ENCODE assay signal across 20 mouse cellular contexts in the genomic region with DNA sequence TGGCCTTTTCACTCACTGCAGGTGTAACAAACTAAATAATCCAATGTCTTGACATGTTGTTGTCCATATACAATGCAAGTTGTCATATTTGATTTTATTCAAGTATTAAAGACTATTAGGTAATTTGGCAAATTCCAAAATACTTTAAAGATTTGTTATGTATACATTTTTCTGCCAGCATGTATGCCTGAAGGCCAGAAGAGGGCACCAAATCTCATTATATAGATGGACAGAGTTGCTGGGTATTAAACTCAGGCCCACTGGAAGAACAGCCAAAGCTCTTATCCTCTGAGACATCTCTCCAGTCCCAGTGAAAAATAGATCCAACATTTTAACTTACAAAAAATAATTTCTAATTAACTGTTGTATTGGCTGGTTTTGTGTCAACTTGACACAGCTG.
DNase-seq lines count a peak whose midpoint lies in the region; ATAC-seq and TF ChIP-seq lines count a peak whose summit lies in the region.
"Had no signal": no experiment of that assay in that cellular context is flagged by ENCODE, and none has a peak within 500 bp of the region (broad histone marks: within the 10 kb centered on the region; RNA-seq: fewer than 3 reads in every experiment).

No protein-coding gene starts in this region.

- no peaks in the 10 kb centered on the region for H3K79me2 ChIP-seq in MEL (ENCODE audit: control insufficient read depth, insufficient read depth, low read length, poor library complexity)

- no peak overlapping the region for H3K9ac ChIP-seq in embryonic facial prominence, embryonic 11.5 days (replicated peaks; ENCODE audit: low read length)
- no peak overlapping the region for H3K9ac ChIP-seq in lung, embryonic 14.5 days
- H3K9ac ChIP-seq in MEL (ENCODE audit: control insufficient read depth, low read depth, low read length, poor library complexity, severe bottlenecking) = no peak overlapping the region
- H3K9ac ChIP-seq: lung, embryonic 15.5 days; midbrain, embryonic 13.5 days; neural tube, embryonic 15.5 days had no signal

- H3K27ac ChIP-seq in embryonic facial prominence, embryonic 11.5 days (replicated peaks; ENCODE audit: low read depth, low read length) = no peak overlapping the region
- no peak overlapping the region for H3K27ac ChIP-seq in embryonic facial prominence, embryonic 10.5 days (replicated peaks)
- no peak overlapping the region for H3K27ac ChIP-seq in lung, embryonic 14.5 days (ENCODE audit: low read depth)
- H3K27ac ChIP-seq in MEL (ENCODE audit: control insufficient read depth, low read depth, low read length) = no peak overlapping the region
- H3K27ac ChIP-seq: forebrain, embryonic 10.5 days; hindbrain, embryonic 10.5 days; lung, embryonic 15.5 days; midbrain, embryonic 13.5 days; neural tube, embryonic 15.5 days had no signal

- TF ChIP-seq POLR2A in MEL (IDR thresholded peaks at IDR 0.05; ENCODE audit: control insufficient read depth in 1 of 2, insufficient read depth in 1 of 2, low read depth in 1 of 2, low read length in 2 of 2, poor library complexity in 1 of 2) = no peak
- TF ChIP-seq POLR2A in brain, embryonic 14.5 days (IDR thresholded peaks at IDR 0.05; ENCODE audit: borderline replicate concordance, extremely low read depth, insufficient read depth, insufficient read length, poor library complexity, severe bottlenecking) = no peak

- no peak overlapping the region for H3K4me3 ChIP-seq in embryonic facial prominence, embryonic 11.5 days (ENCODE audit: low read depth, low read length)
- H3K4me3 ChIP-seq in embryonic facial prominence, embryonic 10.5 days = no peak overlapping the region
- no peak overlapping the region for H3K4me3 ChIP-seq in lung, embryonic 14.5 days (ENCODE audit: low read depth, low read length)
- H3K4me3 ChIP-seq in MEL (ENCODE audit: control insufficient read depth in 1 of 2, insufficient read depth in 1 of 2, low read depth in 2 of 2, low read length in 2 of 2) = no peak overlapping the region
- H3K4me3 ChIP-seq: forebrain, embryonic 10.5 days; hindbrain, embryonic 10.5 days; lung, embryonic 15.5 days; midbrain, embryonic 13.5 days; neural tube, embryonic 15.5 days had no signal

- TF ChIP-seq RAD21 in MEL (IDR thresholded peaks at IDR 0.05; ENCODE audit: low read depth, low read length) = peak; percentile 63

- TF ChIP-seq CTCF in lung, embryonic 14.5 days (IDR thresholded peaks at IDR 0.05; ENCODE audit: low read depth) = no peak
- peak in 1 of 3 experiments; percentile 53; a peak in 2 of 6 replicates for TF ChIP-seq CTCF in MEL (IDR thresholded peaks at IDR 0.05 in 2 of 3, conservative IDR thresholded peaks at IDR 0.05 in 1 of 3; ENCODE audit: control insufficient read depth in 1 of 3, insufficient read depth in 1 of 3, low read depth in 2 of 3, low read length in 3 of 3, poor library complexity in 1 of 3, severe bottlenecking in 1 of 3)
- no peak for TF ChIP-seq CTCF in brain, embryonic 14.5 days (IDR thresholded peaks at IDR 0.05; ENCODE audit: borderline replicate concordance, extremely low read depth, insufficient read depth, insufficient read length)

- no peaks in the 10 kb centered on the region for H3K27me3 ChIP-seq in embryonic facial prominence, embryonic 11.5 days (ENCODE audit: control insufficient read depth, insufficient read depth, low read length)
- H3K27me3 ChIP-seq in embryonic facial prominence, embryonic 10.5 days (replicated peaks; ENCODE audit: low read depth, poor library complexity, severe bottlenecking) = no peaks in the 10 kb centered on the region
- H3K27me3 ChIP-seq in lung, embryonic 14.5 days (ENCODE audit: insufficient read depth, low read length) = no peaks in the 10 kb centered on the region
- H3K27me3 ChIP-seq in MEL (ENCODE audit: control insufficient read depth in 1 of 2, insufficient read depth in 2 of 2, low read length in 2 of 2) = no peaks in the 10 kb centered on the region; a peak in 1 of 4 replicates
- H3K27me3 ChIP-seq: lung, embryonic 15.5 days; midbrain, embryonic 13.5 days; neural tube, embryonic 15.5 days had no signal

- H3K36me3 ChIP-seq in embryonic facial prominence, embryonic 11.5 days (replicated peaks; ENCODE audit: control insufficient read depth, insufficient read depth, low read depth, low read length) = no peaks in the 10 kb centered on the region
- no peaks in the 10 kb centered on the region for H3K36me3 ChIP-seq in embryonic facial prominence, embryonic 10.5 days (replicated peaks)
- no peaks in the 10 kb centered on the region for H3K36me3 ChIP-seq in lung, embryonic 14.5 days (ENCODE audit: insufficient read depth)
- no peaks in the 10 kb centered on the region for H3K36me3 ChIP-seq in MEL (ENCODE audit: control insufficient read depth in 1 of 2, insufficient read depth in 2 of 2, low read length in 2 of 2)
- H3K36me3 ChIP-seq: forebrain, embryonic 10.5 days; hindbrain, embryonic 10.5 days; lung, embryonic 15.5 days; midbrain, embryonic 13.5 days; neural tube, embryonic 15.5 days had no signal

- intact Hi-C loops in heart, postnatal 36 days (cut with DNase I) = no loop called here

- H3K9me3 ChIP-seq in embryonic facial prominence, embryonic 11.5 days (replicated peaks; ENCODE audit: control insufficient read depth, low read length) = no peaks in the 10 kb centered on the region
- no peaks in the 10 kb centered on the region for H3K9me3 ChIP-seq in embryonic facial prominence, embryonic 10.5 days
- H3K9me3 ChIP-seq in lung, embryonic 14.5 days (ENCODE audit: low read depth, low read length) = no peaks in the 10 kb centered on the region
- H3K9me3 ChIP-seq in MEL (replicated peaks; ENCODE audit: insufficient read depth, low read length) = no peaks in the 10 kb centered on the region
- H3K9me3 ChIP-seq: forebrain, embryonic 10.5 days; lung, embryonic 15.5 days; midbrain, embryonic 13.5 days; neural tube, embryonic 15.5 days had no signal

- DNase-seq in embryonic facial prominence, embryonic 11.5 days (ENCODE audit: low spot score) = peak; percentile 7
- DNase-seq in embryonic facial prominence, embryonic 10.5 days (ENCODE audit: low spot score) = no peak
- DNase-seq in lung, embryonic 14.5 days = peak; percentile 3
- no peak for DNase-seq in lung, postnatal 4 days
- peak; percentile 14 for DNase-seq in MEL (ENCODE audit: low read depth, low spot score)
- peak; percentile 20 for DNase-seq in brain, embryonic 14.5 days (ENCODE audit: low read depth)
- no peak for DNase-seq in heart, postnatal 36 days
- no peak for DNase-seq in lung, postnatal 25 days (ENCODE audit: low spot score)
- DNase-seq: adrenal gland, adult 2 months; B cell, adult 2 months; cerebellum, adult 9-10 months; gastrocnemius, postnatal 14 days; kidney, adult 2 months; kidney, postnatal 14 days had no signal

- no peaks in the 10 kb centered on the region for H3K4me1 ChIP-seq in embryonic facial prominence, embryonic 11.5 days (ENCODE audit: control insufficient read depth, insufficient read depth, low read length)
- no peaks in the 10 kb centered on the region for H3K4me1 ChIP-seq in embryonic facial prominence, embryonic 10.5 days
- no peaks in the 10 kb centered on the region for H3K4me1 ChIP-seq in lung, embryonic 14.5 days (ENCODE audit: insufficient read depth)
- H3K4me1 ChIP-seq in MEL (ENCODE audit: control insufficient read depth in 1 of 2, insufficient read depth in 2 of 2, low read length in 2 of 2) = no peaks in the 10 kb centered on the region
- H3K4me1 ChIP-seq: forebrain, embryonic 10.5 days; hindbrain, embryonic 10.5 days; lung, embryonic 15.5 days; midbrain, embryonic 13.5 days; neural tube, embryonic 15.5 days had no signal

- no peak overlapping the region for H3K4me2 ChIP-seq in embryonic facial prominence, embryonic 11.5 days (ENCODE audit: low read depth, low read length)
- H3K4me2 ChIP-seq in lung, embryonic 14.5 days = no peak overlapping the region
- H3K4me2 ChIP-seq: liver, embryonic 11.5 days; lung, embryonic 15.5 days; midbrain, embryonic 13.5 days; neural tube, embryonic 15.5 days had no signal

- TF ChIP-seq EP300 in MEL (IDR thresholded peaks at IDR 0.05; ENCODE audit: low read depth in 1 of 2, low read length in 2 of 2) = no peak

- ATAC-seq in embryonic facial prominence, embryonic 11.5 days (replicated peaks; ENCODE audit: insufficient number of reproducible peaks, low FRiP score, low TSS enrichment, low read depth) = no peak
- no peak for ATAC-seq in lung, embryonic 14.5 days (ENCODE audit: insufficient read depth)
- ATAC-seq: midbrain, embryonic 13.5 days had no signal

TF ChIP-seq in MEL, 35 proteins besides CTCF, POLR2A, EP300 and RAD21:
- TF ChIP-seq SMC3 (IDR thresholded peaks at IDR 0.05; ENCODE audit: low read depth, low read length) = peak; percentile 63
- no peak for TF ChIP-seq POLR2AphosphoS5 (IDR thresholded peaks at IDR 0.05; ENCODE audit: borderline replicate concordance, low read depth, low read length)
- TF ChIP-seq ZC3H11A (IDR thresholded peaks at IDR 0.05; ENCODE audit: low read depth, low read length) = peak; percentile 51

Comparison
In these comparisons a context has a peak if more than half of its experiments do, and no peak if none do; other contexts are left out.
1. DNase-seq: peak in embryonic facial prominence, embryonic 11.5 days (single experiment), lung, embryonic 14.5 days (single experiment), MEL (single experiment) and brain, embryonic 14.5 days (single experiment); none in embryonic facial prominence, embryonic 10.5 days (single experiment), lung, postnatal 4 days (0 of 2), heart, postnatal 36 days (0 of 2) and lung, postnatal 25 days (single experiment).